In the genomic region with DNA sequence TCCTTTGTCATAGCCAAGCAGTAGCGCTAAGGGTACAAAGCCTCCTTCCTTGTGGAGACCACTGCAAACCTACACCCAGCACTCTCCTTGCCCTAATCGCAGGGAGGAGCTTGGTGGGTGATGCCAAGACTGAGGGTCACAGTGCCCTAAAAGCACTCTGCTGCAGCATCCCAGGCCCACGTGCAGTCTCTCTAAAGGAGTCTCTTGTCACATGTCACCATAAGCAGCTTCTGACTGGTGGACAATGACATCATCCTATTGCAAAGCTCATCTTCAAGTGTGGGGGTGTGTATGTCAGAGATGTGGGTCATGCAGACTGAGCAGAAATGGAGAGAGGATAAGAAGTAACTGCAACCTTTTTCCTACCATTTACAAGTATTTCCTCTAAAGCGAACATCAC, we compare ENCODE assay signal across 9 mouse cellular contexts. TPM values are rescaled to one million over a fixed set of nuclear protein-coding genes. Genes with fewer than 3 reads are reported as not detected.
DNase-seq lines count a peak whose midpoint lies in the region; ATAC-seq lines count a peak whose summit lies in the region.
"Had no signal": no experiment of that assay in that cellular context is flagged by ENCODE, and none has a peak within 500 bp of the region (broad histone marks: within the 10 kb centered on the region; RNA-seq: fewer than 3 reads in every experiment).

No protein-coding gene starts in this region.

- peak overlapping the region; percentile 55 for H3K4me3 ChIP-seq in forebrain, embryonic 16.5 days (replicated peaks; ENCODE audit: low read length)
- H3K4me3 ChIP-seq in midbrain, embryonic 13.5 days (replicated peaks): peak overlapping the region; percentile 93

- peaks cover 41% of the 10 kb centered on the region for H3K4me1 ChIP-seq in forebrain, embryonic 16.5 days (replicated peaks; ENCODE audit: control insufficient read depth, insufficient read depth, low read length)
- H3K4me1 ChIP-seq in midbrain, embryonic 13.5 days (replicated peaks): peaks cover 48% of the 10 kb centered on the region

- no peak overlapping the region for H3K27ac ChIP-seq in forebrain, embryonic 16.5 days (ENCODE audit: low read length)
- H3K27ac ChIP-seq in midbrain, embryonic 13.5 days: 0 out of 2 replicates have a peak overlapping the region, but pooled peaks have one; percentile 36

- H3K36me3 ChIP-seq in forebrain, embryonic 16.5 days (ENCODE audit: control insufficient read depth, insufficient read depth): peaks cover 18% of the 10 kb centered on the region
- peaks cover 41% of the 10 kb centered on the region for H3K36me3 ChIP-seq in midbrain, embryonic 13.5 days

- H3K9ac ChIP-seq in forebrain, embryonic 16.5 days (replicated peaks; ENCODE audit: low read depth, low read length): peak overlapping the region; percentile 10; the same call in 1 of the 2 replicates
- H3K9ac ChIP-seq in midbrain, embryonic 13.5 days (replicated peaks): peak overlapping the region; percentile 97

- peak overlapping the region; percentile 95 for H3K4me2 ChIP-seq in forebrain, embryonic 16.5 days (ENCODE audit: low read length)
- H3K4me2 ChIP-seq in midbrain, embryonic 13.5 days (replicated peaks): peak overlapping the region; percentile 97

- 69% methylated on average over 4 of the region's 4 CpGs for WGBS in forebrain, embryonic 16.5 days
- 68% methylated on average over 4 of the region's 4 CpGs for WGBS in midbrain, embryonic 13.5 days

- H3K27me3 ChIP-seq in forebrain, embryonic 16.5 days (replicated peaks; ENCODE audit: control insufficient read depth, insufficient read depth, low read length): no peaks in the 10 kb centered on the region
- H3K27me3 ChIP-seq in midbrain, embryonic 13.5 days: no peaks in the 10 kb centered on the region

- H3K9me3 ChIP-seq in forebrain, embryonic 16.5 days (ENCODE audit: control insufficient read depth, low read length): no peaks in the 10 kb centered on the region
- H3K9me3 ChIP-seq in midbrain, embryonic 13.5 days: no peaks in the 10 kb centered on the region
- H3K9me3 ChIP-seq: megakaryocyte, embryonic 14.5 days had no signal

- peak; percentile 64 for ATAC-seq in frontal cortex, adult (ENCODE audit: low TSS enrichment)
- ATAC-seq in forebrain, embryonic 16.5 days: no peak
- ATAC-seq in midbrain, embryonic 13.5 days: no peak

- DNase-seq in frontal cortex, postnatal 25 days (ENCODE audit: low spot score in 2 of 2): no peak
- peak; percentile 32 for DNase-seq in CD4-positive helper T cell, adult 2 months (ENCODE audit: low read depth, low spot score)
- no peak for DNase-seq in natural killer cell, adult 2 months (ENCODE audit: low spot score in 2 of 2)
- DNase-seq in thymus, postnatal 4 days: no peak
- DNase-seq in lung, postnatal 10 days: no peak

RNA-seq across cellular contexts. Expression of gene Atp8b2, which starts 3.9 kb away (rescaled TPM):
- 11.0 and 14.1 TPM in 2 replicates for polyA plus RNA-seq in forebrain, embryonic 16.5 days (2015; fragmentation: Nextera tagmentation; extraction: Ambion mirVana)
- 11.7 and 12.6 TPM in 2 replicates for polyA plus RNA-seq in midbrain, embryonic 13.5 days (2015; fragmentation: Nextera tagmentation; extraction: Ambion mirVana)

RNA-seq across cellular contexts. Expression of gene Hax1, which starts 39.1 kb away (rescaled TPM):
- 134 and 145 TPM in 2 replicates for polyA plus RNA-seq in forebrain, embryonic 16.5 days (2015; fragmentation: Nextera tagmentation; extraction: Ambion mirVana)
- 139 and 148 TPM in 2 replicates for polyA plus RNA-seq in midbrain, embryonic 13.5 days (2015; fragmentation: Nextera tagmentation; extraction: Ambion mirVana)

RNA-seq across cellular contexts. Expression of gene Il6ra, which starts 46.4 kb away (rescaled TPM):
- polyA plus RNA-seq in forebrain, embryonic 16.5 days (2015; fragmentation: Nextera tagmentation; extraction: Ambion mirVana): 0.54 and 0.88 TPM in 2 replicates
- polyA plus RNA-seq in midbrain, embryonic 13.5 days (2015; fragmentation: Nextera tagmentation; extraction: Ambion mirVana): 0.44 and 0.46 TPM in 2 replicates
